Mouse (Mus musculus) hematopoietic multipotent progenitor cell, adult 10-12 weeks (in vitro differentiated cells): ENCODE measurements around the gene Bmp3. TPM values are rescaled to one million over a fixed set of nuclear protein-coding genes. Genes with fewer than 3 reads are reported as not detected.

Experiments used
- polyA plus RNA-seq: library from polyadenylated mRNA; stranded (reverse); fragments of >175 nt; gene quantifications from 2 replicates; pipeline ENCODE4 v1.2.3, GENCODE M21; 2012; ENCODE audit warnings: low replicate concordance

Gene Bmp3
- not detected in 2 replicates for polyA plus RNA-seq

DNA sequence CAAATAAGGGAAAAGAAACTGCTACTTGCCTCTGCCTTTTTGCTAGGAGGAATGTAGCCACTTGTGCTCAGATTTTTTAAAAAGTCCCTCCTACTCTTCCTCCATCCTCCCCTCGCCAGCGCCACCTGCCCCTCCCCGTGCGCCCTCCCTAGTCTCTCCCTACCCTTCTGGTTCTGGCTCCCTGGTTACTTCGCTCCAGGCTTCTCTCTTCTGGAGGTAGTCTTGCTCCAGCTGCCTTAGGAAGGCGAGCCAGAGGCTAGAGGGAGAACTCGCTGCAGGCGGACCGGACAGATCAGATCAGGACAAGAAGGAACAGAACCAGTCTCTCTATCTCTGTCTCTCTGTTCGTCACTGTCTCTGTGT, at the start of gene Bmp3:
Gene Bmp3 (plus strand): TSS at position 152 of the 363 bp plus-strand sequence.

Other genes starting within 250 kb of the Bmp3 start
- gene Prkg2, start 182.9 kb downstream of the Bmp3 start, polyA plus RNA-seq, result not detected in 2 replicates